Mouse (Mus musculus): ENCODE measurements around the gene Pld4. TPM values are rescaled to one million over a fixed set of nuclear protein-coding genes. Genes with fewer than 3 reads are reported as not detected.

Pld4 gene
- total and polyA plus RNA-seq, 3 experiments = 112 to 226 (median 149) TPM

DNA sequence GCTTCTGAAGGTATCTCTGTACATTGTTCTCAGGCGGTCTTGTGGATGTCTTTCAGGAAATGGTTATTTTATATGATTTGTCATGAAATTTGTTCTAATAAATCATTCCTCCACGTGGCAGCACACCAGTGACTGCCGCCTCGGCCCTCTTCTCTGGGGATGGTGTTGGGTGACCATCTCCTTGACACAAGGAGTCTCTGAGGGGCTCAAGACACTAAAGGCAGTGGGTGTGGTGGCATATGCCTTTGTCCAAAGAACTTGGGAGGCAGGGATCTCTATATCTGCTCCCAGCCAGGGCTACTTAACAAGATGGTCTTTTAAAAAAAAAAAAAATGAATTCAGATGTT lies 14.0 kb upstream of the Pld4 start:
- H3K4me3 ChIP-seq (replicated peaks in 1 of 3; ENCODE audit: low read depth in 2 of 3, low read length in 2 of 3, poor library complexity in 1 of 3) = no peak overlapping the region
- peaks cover 7 to 23% of the 10 kb centered on the region in 2 experiments for H3K36me3 ChIP-seq (replicated peaks in 1 of 2; ENCODE audit: control insufficient read depth in 1 of 2, insufficient read depth in 1 of 2, low read length in 1 of 2)
- H3K9me3 ChIP-seq (replicated peaks; ENCODE audit: low read length) = no peaks in the 10 kb centered on the region
- no peak for TF ChIP-seq TBP (conservative IDR thresholded peaks at IDR 0.05; ENCODE audit: low read depth, low read length)
- no peak for TF ChIP-seq MAZ (IDR thresholded peaks at IDR 0.05; ENCODE audit: low read depth, low read length)
- TF ChIP-seq CHD2 (IDR thresholded peaks at IDR 0.05; ENCODE audit: low read length) = no peak
- TF ChIP-seq ZNF384 (IDR thresholded peaks at IDR 0.05; ENCODE audit: low read depth, low read length) = no peak
- TF ChIP-seq PAX5 (IDR thresholded peaks at IDR 0.05; ENCODE audit: low read length) = no peak
- no peak for TF ChIP-seq CTCF (conservative IDR thresholded peaks at IDR 0.05 in 1 of 2, IDR thresholded peaks at IDR 0.05 in 1 of 2; ENCODE audit: low read depth in 2 of 2, low read length in 2 of 2)
- TF ChIP-seq MAFK (IDR thresholded peaks at IDR 0.05; ENCODE audit: insufficient replicate concordance, low read length) = no peak
- no peak for TF ChIP-seq UBTF (IDR thresholded peaks at IDR 0.05; ENCODE audit: low read depth, low read length)
- TF ChIP-seq BHLHE40 (IDR thresholded peaks at IDR 0.05; ENCODE audit: low read depth, low read length) = no peak
- TF ChIP-seq NRF1 (IDR thresholded peaks at IDR 0.05; ENCODE audit: low read depth, low read length) = no peak
- no peak for TF ChIP-seq EP300 (IDR thresholded peaks at IDR 0.05; ENCODE audit: low read length)
- dilution Hi-C loops (cut with MboI; ENCODE audit: extremely low pct_ligation_motif_present, extremely low pct_unique_long_range_greater_than_20kb, low sequenced_read_pairs) (loop anchor here (10.0 kb wide), 1 partner anchor 68 kb away; no protein-coding TSS in a partner anchor), in situ Hi-C loops (cut with MboI; ENCODE audit: low pct_ligation_motif_present, low pct_unique_long_range_greater_than_20kb, low sequenced_read_pairs) (loop anchor here (5.0 kb wide), 1 partner anchor 101 kb away; no protein-coding TSS in a partner anchor)
- DNase-seq (ENCODE audit: extremely low read depth) = no peak
- no peak overlapping the region for H3K27ac ChIP-seq (ENCODE audit: insufficient read depth, low read depth)
- peaks cover 28 to 53% of the 10 kb centered on the region in 2 experiments for H3K4me1 ChIP-seq (ENCODE audit: control insufficient read depth in 1 of 2, insufficient read depth in 2 of 2)
- H3K27me3 ChIP-seq (replicated peaks) = no peaks in the 10 kb centered on the region
- no peaks in the 10 kb centered on the region for H3K79me2 ChIP-seq (replicated peaks; ENCODE audit: control insufficient read depth, extremely low read depth, insufficient read depth, poor library complexity, severe bottlenecking)
- H3K9ac ChIP-seq (ENCODE audit: insufficient read depth, low read depth) = no peak overlapping the region
- no peak overlapping the region for H3K4me2 ChIP-seq (ENCODE audit: insufficient read depth, low read depth, poor library complexity, severe bottlenecking)

DNA sequence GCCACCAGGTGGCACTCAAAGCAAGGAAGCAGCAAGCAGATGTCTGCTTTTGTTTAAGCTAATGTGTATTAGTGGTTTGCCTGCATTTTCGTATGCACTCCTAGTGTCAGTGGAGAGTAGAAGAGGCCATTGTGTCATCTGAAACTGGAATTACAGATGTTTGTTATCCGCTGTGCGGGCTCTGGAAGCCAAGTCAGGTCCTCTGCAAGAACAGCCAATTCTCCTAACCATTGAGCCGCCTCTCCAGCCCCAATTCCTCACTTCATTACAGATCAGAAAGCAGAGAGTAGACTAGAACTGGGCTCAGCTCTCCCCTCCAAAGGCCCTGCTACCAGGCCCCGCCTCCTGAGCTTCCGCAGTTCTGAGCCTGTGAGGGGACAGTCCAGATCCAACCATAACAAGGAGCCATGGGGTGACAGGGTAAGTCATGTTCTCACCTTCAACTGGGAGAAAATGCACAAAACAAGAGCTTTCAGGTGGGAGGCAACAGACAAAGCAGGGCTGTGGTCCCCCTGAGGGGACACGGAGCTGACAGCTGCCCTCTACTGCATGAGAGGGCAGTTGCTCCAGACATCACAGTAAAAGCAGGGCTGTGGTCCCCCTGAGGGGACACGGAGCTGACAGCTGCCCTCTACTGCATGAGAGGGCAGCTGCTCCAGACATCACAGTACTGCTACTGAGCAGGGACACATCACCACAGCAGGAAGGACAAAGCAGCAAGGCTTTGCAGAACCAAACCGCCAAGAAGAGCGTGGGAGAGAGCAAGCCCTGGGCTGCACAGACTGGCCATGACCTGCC lies 13.4 kb upstream of the Pld4 start:
- DNase-seq (ENCODE audit: extremely low read depth) = peak; percentile 77
- Histone ChIP-seq H3K9ac (ENCODE audit: insufficient read depth, low read depth) (no peak overlapping the region), H3K27ac (ENCODE audit: insufficient read depth, low read depth) (peak overlapping the region; percentile 44; the same call in 1 of the 2 replicates), H3K4me1 (ENCODE audit: control insufficient read depth in 1 of 2, insufficient read depth in 2 of 2) (peaks cover 27 to 47% of the 10 kb centered on the region in 2 experiments), H3K9me3 (replicated peaks; ENCODE audit: low read length) (no peaks in the 10 kb centered on the region), H3K36me3 (replicated peaks in 1 of 2; ENCODE audit: control insufficient read depth in 1 of 2, insufficient read depth in 1 of 2, low read length in 1 of 2) (peaks cover 7 to 23% of the 10 kb centered on the region in 2 experiments), H3K27me3 (replicated peaks) (no peaks in the 10 kb centered on the region), H3K79me2 (replicated peaks; ENCODE audit: control insufficient read depth, extremely low read depth, insufficient read depth, poor library complexity, severe bottlenecking) (no peaks in the 10 kb centered on the region), H3K4me2 (ENCODE audit: insufficient read depth, low read depth, poor library complexity, severe bottlenecking) (peak overlapping the region; percentile 63), H3K4me3 (replicated peaks in 1 of 3; ENCODE audit: low read depth in 2 of 3, low read length in 2 of 3, poor library complexity in 1 of 3) (peak overlapping the region in 1 of 3 experiments; percentile 10)
- dilution Hi-C loops (cut with MboI; ENCODE audit: extremely low pct_ligation_motif_present, extremely low pct_unique_long_range_greater_than_20kb, low sequenced_read_pairs) = loop anchor here (10.0 kb wide), 1 partner anchor 68 kb away; no protein-coding TSS in a partner anchor
- in situ Hi-C loops (cut with MboI; ENCODE audit: low pct_ligation_motif_present, low pct_unique_long_range_greater_than_20kb, low sequenced_read_pairs) = loop anchor here (5.0 kb wide), 1 partner anchor 100 kb away; no protein-coding TSS in a partner anchor
- TF ChIP-seq SMC3 (IDR thresholded peaks at IDR 0.05; ENCODE audit: low read depth, low read length) = peak; percentile 97
- TF ChIP-seq USF1 (IDR thresholded peaks at IDR 0.05; ENCODE audit: low read depth, low read length) = no peak
- TF ChIP-seq ELF1 (IDR thresholded peaks at IDR 0.05; ENCODE audit: low read depth, low read length) = peak; percentile 21; the same call in 1 of the 2 replicates
- TF ChIP-seq MEF2A (IDR thresholded peaks at IDR 0.05; ENCODE audit: borderline replicate concordance, low read depth, low read length) = 0 out of 2 replicates have a peak, but pooled peaks have one; percentile 30
- peak; percentile 73; the same call in 1 of the 2 replicates for TF ChIP-seq SIN3A (IDR thresholded peaks at IDR 0.05; ENCODE audit: low read length)
- 0 out of 2 replicates have a peak, but pooled peaks have one; percentile 6 for TF ChIP-seq NRF1 (IDR thresholded peaks at IDR 0.05; ENCODE audit: low read depth, low read length)
- peak; percentile 98 for TF ChIP-seq RAD21 (IDR thresholded peaks at IDR 0.05; ENCODE audit: low read depth, low read length)
- peak; percentile 98 for TF ChIP-seq ZNF384 (IDR thresholded peaks at IDR 0.05; ENCODE audit: low read depth, low read length)
- TF ChIP-seq ZMIZ1 (IDR thresholded peaks at IDR 0.05; ENCODE audit: low read depth, low read length) = no peak
- TF ChIP-seq CTCF (conservative IDR thresholded peaks at IDR 0.05 in 1 of 2, IDR thresholded peaks at IDR 0.05 in 1 of 2; ENCODE audit: low read depth in 2 of 2, low read length in 2 of 2) = peak in 1 of 2 experiments; percentile 97; a peak in 2 of 4 replicates
- peak; percentile 72; the same call in 1 of the 2 replicates for TF ChIP-seq POLR2AphosphoS2 (IDR thresholded peaks at IDR 0.05; ENCODE audit: low read depth, low read length)
- TF ChIP-seq IRF4 (IDR thresholded peaks at IDR 0.05; ENCODE audit: low read depth, low read length) = peak; percentile 68; the same call in 1 of the 2 replicates
- no peak for TF ChIP-seq MXI1 (IDR thresholded peaks at IDR 0.05; ENCODE audit: low read depth, low read length)
- peak; percentile 87 for TF ChIP-seq ZC3H11A (IDR thresholded peaks at IDR 0.05; ENCODE audit: low read depth, low read length)
- peak; percentile 12; the same call in 1 of the 2 replicates for TF ChIP-seq ZKSCAN1 (IDR thresholded peaks at IDR 0.05; ENCODE audit: borderline replicate concordance, low read depth, low read length)
